Mouse (Mus musculus): Measurements from ENCODE around the gene Sstr4. TPM values are rescaled to one million over a fixed set of nuclear protein-coding genes. Genes with fewer than 3 reads are reported as not detected.

The Sstr4 gene
- 0.15 and 0.72 TPM in 2 replicates for polyA plus RNA-seq (2015; fragmentation: Nextera tagmentation; extraction: Ambion mirVana)

GRCm38 (mm10) chr2:148395131-148396051 lies at the start of gene Sstr4:
TSS of gene Sstr4 (plus strand) at chr2:148395344.
- Histone ChIP-seq H3K9me3 (ENCODE audit: low read length) (no peaks in the 10 kb centered on the region), H3K27ac (ENCODE audit: low read length) (no peak within 1 kb of the TSS), H3K36me3 (ENCODE audit: insufficient read depth, low read length) (no peaks in the 10 kb centered on the region), H3K4me1 (ENCODE audit: insufficient read depth, low read length) (peaks cover 3% of the 10 kb centered on the region; the same call in 1 of the 2 replicates), H3K4me3 (ENCODE audit: low read length) (peak within 1 kb of the TSS; percentile 55), H3K4me2 (replicated peaks; ENCODE audit: low read depth, low read length) (peak within 1 kb of the TSS; percentile 95), H3K27me3 (ENCODE audit: insufficient read depth, low read length) (peaks cover 28% of the 10 kb centered on the region), H3K9ac (replicated peaks; ENCODE audit: low read length) (peak within 1 kb of the TSS; percentile 50)
- ATAC-seq (ENCODE audit: low FRiP score, low TSS enrichment): peak; percentile 82
- WGBS: 3% methylated on average over 71 of the region's 83 CpGs

- Histone ChIP-seq H3K27me3 (ENCODE audit: insufficient read depth, low read length) (no peaks in the 10 kb centered on the region), H3K27ac (ENCODE audit: low read length) (no peak overlapping the region), H3K9ac (replicated peaks; ENCODE audit: low read length) (no peak overlapping the region), H3K36me3 (ENCODE audit: insufficient read depth, low read length) (no peaks in the 10 kb centered on the region), H3K4me2 (replicated peaks; ENCODE audit: low read depth, low read length) (no peak overlapping the region), H3K4me3 (ENCODE audit: low read length) (no peak overlapping the region), H3K9me3 (ENCODE audit: low read length) (no peaks in the 10 kb centered on the region), H3K4me1 (ENCODE audit: insufficient read depth, low read length) (no peaks in the 10 kb centered on the region)
- no peak for ATAC-seq (ENCODE audit: low FRiP score, low TSS enrichment)
Measured at GRCm38 (mm10) chr2:148345373-148345772, 49.8 kb upstream of the Sstr4 start.

- Histone ChIP-seq H3K4me3 (ENCODE audit: low read length) (no peak overlapping the region), H3K27me3 (ENCODE audit: insufficient read depth, low read length) (no peaks in the 10 kb centered on the region), H3K27ac (ENCODE audit: low read length) (no peak overlapping the region), H3K9ac (replicated peaks; ENCODE audit: low read length) (no peak overlapping the region), H3K36me3 (ENCODE audit: insufficient read depth, low read length) (no peaks in the 10 kb centered on the region), H3K4me1 (ENCODE audit: insufficient read depth, low read length) (no peaks in the 10 kb centered on the region), H3K9me3 (ENCODE audit: low read length) (no peaks in the 10 kb centered on the region), H3K4me2 (replicated peaks; ENCODE audit: low read depth, low read length) (no peak overlapping the region)
- no peak for ATAC-seq (ENCODE audit: low FRiP score, low TSS enrichment)
- WGBS: 95% methylated on average over 1 of the region's 1 CpGs
Measured at GRCm38 (mm10) chr2:148346976-148347375, 48.2 kb upstream of the Sstr4 start.

- Histone ChIP-seq H3K4me2 (replicated peaks; ENCODE audit: low read depth, low read length) (no peak overlapping the region), H3K36me3 (ENCODE audit: insufficient read depth, low read length) (no peaks in the 10 kb centered on the region), H3K27me3 (ENCODE audit: insufficient read depth, low read length) (no peaks in the 10 kb centered on the region), H3K4me3 (ENCODE audit: low read length) (no peak overlapping the region), H3K27ac (ENCODE audit: low read length) (no peak overlapping the region), H3K4me1 (ENCODE audit: insufficient read depth, low read length) (no peaks in the 10 kb centered on the region), H3K9ac (replicated peaks; ENCODE audit: low read length) (no peak overlapping the region), H3K9me3 (ENCODE audit: low read length) (no peaks in the 10 kb centered on the region)
- ATAC-seq (ENCODE audit: low FRiP score, low TSS enrichment): no peak
- 69% methylated on average over 4 of the region's 4 CpGs for WGBS
Measured at GRCm38 (mm10) chr2:148349509-148350307, 45.4 kb upstream of the Sstr4 start.

- no peak overlapping the region for H3K9ac ChIP-seq (replicated peaks; ENCODE audit: low read length)
- no peaks in the 10 kb centered on the region for H3K4me1 ChIP-seq (ENCODE audit: insufficient read depth, low read length)
- H3K4me3 ChIP-seq (ENCODE audit: low read length): no peak overlapping the region
- H3K27me3 ChIP-seq (ENCODE audit: insufficient read depth, low read length): no peaks in the 10 kb centered on the region
- H3K27ac ChIP-seq (ENCODE audit: low read length): no peak overlapping the region
- H3K4me2 ChIP-seq (replicated peaks; ENCODE audit: low read depth, low read length): no peak overlapping the region
- no peaks in the 10 kb centered on the region for H3K9me3 ChIP-seq (ENCODE audit: low read length)
- 68% methylated on average over 2 of the region's 2 CpGs for WGBS
- no peak for ATAC-seq (ENCODE audit: low FRiP score, low TSS enrichment)
- no peaks in the 10 kb centered on the region for H3K36me3 ChIP-seq (ENCODE audit: insufficient read depth, low read length)
Measured at GRCm38 (mm10) chr2:148350460-148350859, 44.7 kb upstream of the Sstr4 start.

GRCm38 (mm10) chr2:148352655-148353054 lies 42.5 kb upstream of the Sstr4 start:
- Histone ChIP-seq H3K4me2 (replicated peaks; ENCODE audit: low read depth, low read length) (no peak overlapping the region), H3K27ac (ENCODE audit: low read length) (no peak overlapping the region), H3K27me3 (ENCODE audit: insufficient read depth, low read length) (no peaks in the 10 kb centered on the region), H3K4me1 (ENCODE audit: insufficient read depth, low read length) (no peaks in the 10 kb centered on the region), H3K4me3 (ENCODE audit: low read length) (no peak overlapping the region), H3K36me3 (ENCODE audit: insufficient read depth, low read length) (no peaks in the 10 kb centered on the region), H3K9ac (replicated peaks; ENCODE audit: low read length) (no peak overlapping the region), H3K9me3 (ENCODE audit: low read length) (no peaks in the 10 kb centered on the region)
- 40% methylated on average over 1 of the region's 1 CpGs for whole genome bisulfite sequencing
- ATAC-seq (ENCODE audit: low FRiP score, low TSS enrichment): no peak

- no peak overlapping the region for H3K9ac ChIP-seq (replicated peaks; ENCODE audit: low read length)
- H3K27me3 ChIP-seq (ENCODE audit: insufficient read depth, low read length): no peaks in the 10 kb centered on the region
- H3K9me3 ChIP-seq (ENCODE audit: low read length): no peaks in the 10 kb centered on the region
- H3K36me3 ChIP-seq (ENCODE audit: insufficient read depth, low read length): no peaks in the 10 kb centered on the region
- no peak for ATAC-seq (ENCODE audit: low FRiP score, low TSS enrichment)
- H3K4me2 ChIP-seq (replicated peaks; ENCODE audit: low read depth, low read length): no peak overlapping the region
- no peak overlapping the region for H3K27ac ChIP-seq (ENCODE audit: low read length)
- no peak overlapping the region for H3K4me3 ChIP-seq (ENCODE audit: low read length)
- H3K4me1 ChIP-seq (ENCODE audit: insufficient read depth, low read length): no peaks in the 10 kb centered on the region
- WGBS: 90% methylated on average over 1 of the region's 1 CpGs
Measured at GRCm38 (mm10) chr2:148357145-148357544, 38.0 kb upstream of the Sstr4 start.

GRCm38 (mm10) chr2:148364536-148364935 lies 30.6 kb upstream of the Sstr4 start:
- no peaks in the 10 kb centered on the region for H3K9me3 ChIP-seq (ENCODE audit: low read length)
- H3K4me2 ChIP-seq (replicated peaks; ENCODE audit: low read depth, low read length): no peak overlapping the region
- no peak overlapping the region for H3K4me3 ChIP-seq (ENCODE audit: low read length)
- 0 out of 2 replicates have a peak, but pooled peaks cover 2% of the 10 kb centered on the region for H3K4me1 ChIP-seq (ENCODE audit: insufficient read depth, low read length)
- WGBS: 91% methylated on average over 3 of the region's 3 CpGs
- no peaks in the 10 kb centered on the region for H3K27me3 ChIP-seq (ENCODE audit: insufficient read depth, low read length)
- no peak overlapping the region for H3K9ac ChIP-seq (replicated peaks; ENCODE audit: low read length)
- ATAC-seq (ENCODE audit: low FRiP score, low TSS enrichment): no peak
- no peaks in the 10 kb centered on the region for H3K36me3 ChIP-seq (ENCODE audit: insufficient read depth, low read length)
- H3K27ac ChIP-seq (ENCODE audit: low read length): no peak overlapping the region

GRCm38 (mm10) chr2:148365227-148365626 lies 29.9 kb upstream of the Sstr4 start:
- no peak overlapping the region for H3K27ac ChIP-seq (ENCODE audit: low read length)
- H3K4me2 ChIP-seq (replicated peaks; ENCODE audit: low read depth, low read length): no peak overlapping the region
- no peak overlapping the region for H3K4me3 ChIP-seq (ENCODE audit: low read length)
- 0 out of 2 replicates have a peak, but pooled peaks cover 2% of the 10 kb centered on the region for H3K4me1 ChIP-seq (ENCODE audit: insufficient read depth, low read length)
- H3K9me3 ChIP-seq (ENCODE audit: low read length): no peaks in the 10 kb centered on the region
- ATAC-seq (ENCODE audit: low FRiP score, low TSS enrichment): no peak
- H3K27me3 ChIP-seq (ENCODE audit: insufficient read depth, low read length): no peaks in the 10 kb centered on the region
- no peaks in the 10 kb centered on the region for H3K36me3 ChIP-seq (ENCODE audit: insufficient read depth, low read length)
- H3K9ac ChIP-seq (replicated peaks; ENCODE audit: low read length): no peak overlapping the region
- 40% methylated on average over 1 of the region's 1 CpGs for WGBS
